Mouse (Mus musculus) liver, embryonic 18 days (tissue): ENCODE data around the gene Krtap3-2. TPM values are rescaled to one million over a fixed set of nuclear protein-coding genes. Genes with fewer than 3 reads are reported as not detected.

Source experiments
- polyA plus RNA-seq: library from polyadenylated mRNA; depleted of rRNA; stranded (reverse); fragments of >200 nt; gene quantifications from 2 replicates; pipeline ENCODE4 v1.2.3, GENCODE M21; 2012; rRNA removed

The Krtap3-2 gene
- polyA plus RNA-seq, result not detected in 2 replicates

GRCm38 (mm10) chr11:99556753-99557152, at the start of gene Krtap3-2:
Gene Krtap3-2 (minus strand): TSS chr11:99556853.

GRCm38 (mm10) chr11:99603208-99603607, 46.6 kb upstream of the Krtap3-2 start, which contains the start of gene Gm11938:
Gene Gm11938 (minus strand): TSS chr11:99603308.

DNA sequence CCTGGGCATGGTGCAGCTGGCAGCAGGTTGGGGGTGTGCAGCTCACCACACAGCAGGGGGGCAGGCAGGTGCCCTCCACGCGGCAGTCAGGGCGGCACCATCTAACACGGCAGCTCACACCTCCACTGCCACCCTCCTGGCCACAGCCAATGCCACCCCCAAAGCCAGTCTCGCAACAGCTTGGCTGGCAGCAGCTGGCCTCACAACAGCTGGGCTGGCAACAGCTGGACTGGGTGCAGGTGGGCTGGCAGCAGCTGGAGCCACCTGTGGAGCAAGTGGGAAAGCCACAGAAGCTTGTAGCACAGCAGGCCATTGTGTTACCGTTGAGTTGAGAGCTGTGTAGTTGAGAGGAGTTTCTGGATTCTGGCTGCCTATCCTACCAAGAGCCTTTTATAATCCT, 41.1 kb upstream of the Krtap3-2 start, which contains the start of gene Krtap9-3:
Krtap9-3 (minus strand) TSS at position 364 of the 400 bp plus-strand sequence.

DNA sequence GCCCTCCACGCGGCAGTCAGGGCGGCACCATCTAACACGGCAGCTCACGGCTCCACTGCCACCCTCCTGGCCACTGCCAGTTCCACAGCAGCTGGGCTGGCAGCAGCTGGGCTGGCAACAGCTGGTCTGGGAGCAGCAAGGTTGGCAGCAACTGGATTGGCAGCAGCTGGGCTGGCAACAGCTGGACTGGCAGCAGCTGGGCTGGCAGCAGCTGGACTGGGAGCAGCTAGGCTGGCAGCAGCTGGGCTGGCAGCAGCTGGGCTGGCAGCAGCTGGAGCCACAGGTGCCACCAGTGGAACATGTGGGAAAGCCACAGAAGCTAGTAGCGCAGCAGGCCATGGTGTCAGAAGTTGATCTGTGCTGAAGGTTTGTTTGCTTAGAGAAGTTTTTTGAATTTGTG, 34.3 kb upstream of the Krtap3-2 start, which contains the start of gene Krtap1-3:
Krtap1-3 (minus strand) TSS at position 359 of the 400 bp plus-strand sequence.

GRCm38 (mm10) chr11:99583245-99583704, 26.6 kb upstream of the Krtap3-2 start, which contains the start of gene Krtap1-4:
Gene Krtap1-4 (minus strand): TSS chr11:99583654.

GRCm38 (mm10) chr11:99580636-99581035, 24.0 kb upstream of the Krtap3-2 start, which contains the start of gene Krtap1-5:
Gene Krtap1-5 (minus strand): TSS chr11:99581016.

DNA sequence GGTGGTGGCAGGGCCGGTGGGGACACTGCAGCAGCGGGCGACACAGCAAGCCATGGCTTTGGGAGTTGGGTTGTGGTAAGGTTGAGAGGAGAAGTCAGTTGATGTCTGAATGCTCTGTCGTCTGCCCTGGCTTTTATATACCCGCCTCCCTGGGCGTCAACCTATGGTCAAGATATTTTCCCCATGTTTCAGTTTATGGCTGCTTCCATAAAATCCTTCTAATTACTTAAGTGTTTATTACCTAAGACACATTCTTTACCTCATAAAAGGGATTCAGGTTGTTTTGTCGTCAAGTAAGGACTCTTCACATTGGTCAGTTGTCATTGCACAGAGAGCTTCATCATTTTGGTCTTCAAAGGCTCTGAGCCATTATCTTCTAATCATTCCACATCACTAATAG, 9.9 kb upstream of the Krtap3-2 start, which contains the start of gene Krtap3-1:
Krtap3-1 (minus strand) TSS at position 101 of the 400 bp plus-strand sequence.

DNA sequence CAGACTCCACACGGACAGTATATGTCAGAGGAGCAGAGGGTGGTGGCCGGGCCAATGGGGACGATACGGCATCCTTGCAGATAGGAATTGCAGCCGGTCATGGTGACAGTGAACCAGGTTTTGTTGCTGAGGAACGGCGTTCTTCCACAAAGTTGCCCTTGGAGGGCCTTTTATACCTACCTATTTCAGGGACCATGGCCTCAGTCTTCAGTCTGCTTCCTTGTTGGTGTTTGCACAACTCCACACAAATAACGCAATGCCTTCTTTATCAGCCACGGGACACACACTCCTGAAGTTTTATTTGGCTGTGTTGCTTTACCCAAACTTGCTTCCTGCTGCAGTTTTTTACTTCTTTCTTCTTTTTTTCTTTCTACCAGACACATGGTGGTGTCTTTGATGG, 2.7 kb upstream of the Krtap3-2 start, which contains the start of gene Gm11939:
Gm11939 (minus strand) TSS at position 101 of the 400 bp plus-strand sequence.

GRCm38 (mm10) chr11:99550765-99551164, 5.9 kb downstream of the Krtap3-2 start, which contains the start of gene Krtap3-3:
Gene Krtap3-3 (minus strand): TSS chr11:99550865.

DNA sequence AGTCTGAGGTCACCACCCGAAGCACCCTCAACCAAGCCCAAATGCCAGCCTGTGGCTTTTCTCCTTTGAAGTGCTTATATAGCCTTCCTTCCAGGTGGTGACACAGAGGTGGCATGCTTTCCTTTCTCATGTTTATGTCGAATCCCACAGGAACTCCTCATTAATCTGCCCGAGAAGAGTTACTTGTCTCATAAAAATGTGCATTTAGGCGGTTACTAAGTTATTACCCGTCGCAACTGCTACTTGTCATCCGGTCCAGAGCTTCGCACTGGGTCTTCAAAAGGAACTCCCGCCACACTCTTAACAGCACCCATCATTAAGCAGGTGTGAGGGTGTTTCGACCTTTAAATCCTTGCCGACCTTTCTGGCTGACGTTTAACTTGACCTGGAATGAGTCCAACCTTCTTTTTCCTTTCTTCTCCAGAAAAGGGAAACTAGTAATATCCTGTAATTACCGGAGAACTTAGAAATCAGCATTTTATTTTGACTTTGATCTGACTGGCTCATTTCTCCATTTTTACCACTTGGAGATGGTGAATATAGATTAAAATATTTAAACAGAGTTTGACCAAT, 35.3 kb downstream of the Krtap3-2 start, which contains the start of gene Krt39:
Krt39 (minus strand) TSS at position 51 of the 573 bp plus-strand sequence.

Other genes starting within 250 kb of the Krtap3-2 start
- gene Krt25, start 233.9 kb downstream of the Krtap3-2 start, polyA plus RNA-seq, result 0.03 TPM in 1 of 2 replicates, not detected in the other
- not detected in 2 replicates for gene Krt26, start 218.9 kb downstream of the Krtap3-2 start, polyA plus RNA-seq
- gene Krt27, start 205.7 kb downstream of the Krtap3-2 start, polyA plus RNA-seq, result not detected in 2 replicates
- gene Krt28, start 181.9 kb downstream of the Krtap3-2 start, polyA plus RNA-seq, result not detected in 2 replicates
- 1.5 and 1.7 TPM in 2 replicates for gene Krt10, start 167.5 kb downstream of the Krtap3-2 start, polyA plus RNA-seq
- 0.05 TPM in 1 of 2 replicates, not detected in the other for gene Krt12, start 134.6 kb downstream of the Krtap3-2 start, polyA plus RNA-seq
- 12.1 and 18.7 TPM in 2 replicates for gene Krt20, start 118.7 kb downstream of the Krtap3-2 start, polyA plus RNA-seq
- 4.7 and 5.5 TPM in 2 replicates for gene Krt23, start 63.7 kb downstream of the Krtap3-2 start, polyA plus RNA-seq
- gene Krt39, start 35.5 kb downstream of the Krtap3-2 start, polyA plus RNA-seq, result not detected in 2 replicates
- not detected in 2 replicates for gene Krt40, start 13.7 kb downstream of the Krtap3-2 start, polyA plus RNA-seq
- not detected in 2 replicates for gene Krtap3-3, start 6.0 kb downstream of the Krtap3-2 start, polyA plus RNA-seq
- gene Gm11939, start 2.6 kb upstream of the Krtap3-2 start, polyA plus RNA-seq, result not detected in 2 replicates
- not detected in 2 replicates for gene Krtap3-1, start 9.8 kb upstream of the Krtap3-2 start, polyA plus RNA-seq
- gene Krtap1-5, start 24.2 kb upstream of the Krtap3-2 start, polyA plus RNA-seq, result not detected in 2 replicates
- gene Krtap1-4, start 26.8 kb upstream of the Krtap3-2 start, polyA plus RNA-seq, result not detected in 2 replicates
- not detected in 2 replicates for gene Krtap1-3, start 34.5 kb upstream of the Krtap3-2 start, polyA plus RNA-seq
- not detected in 2 replicates for gene Krtap9-3, start 41.3 kb upstream of the Krtap3-2 start, polyA plus RNA-seq
- not detected in 2 replicates for gene Gm11938, start 46.5 kb upstream of the Krtap3-2 start, polyA plus RNA-seq
- gene Gm11937, start 53.3 kb upstream of the Krtap3-2 start, polyA plus RNA-seq, result not detected in 2 replicates
- gene Krtap2-4, start 58.0 kb upstream of the Krtap3-2 start, polyA plus RNA-seq, result not detected in 2 replicates
- not detected in 2 replicates for gene Gm11562, start 63.6 kb upstream of the Krtap3-2 start, polyA plus RNA-seq
- gene Krtap4-1, start 71.4 kb upstream of the Krtap3-2 start, polyA plus RNA-seq, result not detected in 2 replicates
- not detected in 2 replicates for gene Krtap4-2, start 78.2 kb upstream of the Krtap3-2 start, polyA plus RNA-seq
- gene Krtap4-7, start 87.2 kb upstream of the Krtap3-2 start, polyA plus RNA-seq, result not detected in 2 replicates
- gene Gm11555, start 93.4 kb upstream of the Krtap3-2 start, polyA plus RNA-seq, result not detected in 2 replicates
- not detected in 2 replicates for gene Gm11563, start 102.1 kb upstream of the Krtap3-2 start, polyA plus RNA-seq
- not detected in 2 replicates for gene Krtap4-6, start 109.1 kb upstream of the Krtap3-2 start, polyA plus RNA-seq
- gene Gm14190, start 133.9 kb upstream of the Krtap3-2 start, polyA plus RNA-seq, result not detected in 2 replicates
- gene Gm14180, start 177.4 kb upstream of the Krtap3-2 start, polyA plus RNA-seq, result not detected in 2 replicates
- not detected in 2 replicates for gene Gm11595, start 216.1 kb upstream of the Krtap3-2 start, polyA plus RNA-seq
- not detected in 2 replicates for gene Krtap4-8, start 223.9 kb upstream of the Krtap3-2 start, polyA plus RNA-seq
- not detected in 2 replicates for gene Krtap4-9, start 228.3 kb upstream of the Krtap3-2 start, polyA plus RNA-seq
- gene Gm11596, start 236.6 kb upstream of the Krtap3-2 start, polyA plus RNA-seq, result not detected in 2 replicates
- not detected in 2 replicates for gene Gm11569, start 242.1 kb upstream of the Krtap3-2 start, polyA plus RNA-seq
- gene Gm11554, start 247.6 kb upstream of the Krtap3-2 start, polyA plus RNA-seq, result not detected in 2 replicates